Mouse (Mus musculus) ES-E14 (cell line): Measurements from ENCODE around the gene Immt. TPM values are rescaled to one million over a fixed set of nuclear protein-coding genes. Genes with fewer than 3 reads are reported as not detected.

Source experiments
- DNase-seq: peaks from one replicate; pipeline ENCODE4 v3.0.0-alpha.2; 2013; ENCODE audit warnings: low read depth, low spot score
- H3K27ac ChIP-seq: 2 replicates; pipeline ENCODE4 v1.5.1; 2012; ENCODE audit warnings: low read depth, mild to moderate bottlenecking, low read length, moderate library complexity, mixed read lengths; ENCODE audit not compliant: poor library complexity, insufficient read depth, severe bottlenecking
- H3K36me3 ChIP-seq: 2 replicates; pipeline ENCODE4 v1.6.1; 2012; ENCODE audit warnings: mild to moderate bottlenecking, low read length, moderate library complexity, mixed read lengths; ENCODE audit not compliant: control insufficient read depth, poor library complexity, insufficient read depth, severe bottlenecking
- H3K4me1 ChIP-seq, 2 experiments: fragments of 150-350 bp in 1 of 2; sonication (generic) in 1 of 2; 2 replicates each; pipeline ENCODE4 v1.6.1; 2012; ENCODE audit warnings: low read length in 2 of 2, mild to moderate bottlenecking in 1 of 2, mixed read lengths in 1 of 2; ENCODE audit not compliant: control insufficient read depth in 2 of 2, insufficient read depth in 2 of 2, poor library complexity in 1 of 2
- H3K4me3 ChIP-seq, 2 experiments: fragments of 150-350 bp in 1 of 2; sonication (generic) in 1 of 2; 2 replicates each; pipeline ENCODE4 v1.5.1; 2012; ENCODE audit warnings: low read length in 2 of 2, low read depth in 1 of 2, mild to moderate bottlenecking in 1 of 2, mixed read lengths in 1 of 2; ENCODE audit not compliant: insufficient read depth in 1 of 2, poor library complexity in 1 of 2, severe bottlenecking in 1 of 2
- H3K9ac ChIP-seq: 2 replicates; pipeline ENCODE4 v1.6.1; 2012; ENCODE audit warnings: low read depth, mild to moderate bottlenecking, low read length, mixed read lengths; ENCODE audit not compliant: poor library complexity, insufficient read depth, severe bottlenecking
- H3K9me3 ChIP-seq: fragments of 150-350 bp; sonication (generic); 2 replicates; pipeline ENCODE4 v1.6.1; 2012; ENCODE audit warnings: low read depth, mild to moderate bottlenecking, low read length; ENCODE audit not compliant: control insufficient read depth, insufficient read depth
- CHD2 ChIP-seq: IDR thresholded peaks from 2 replicates; pipeline ENCODE4 v1.6.1; 2014; ENCODE audit warnings: mild to moderate bottlenecking, low read depth, low read length, inconsistent platforms
- HCFC1 ChIP-seq: IDR thresholded peaks from 2 replicates; pipeline ENCODE4 v1.6.1; 2012; ENCODE audit warnings: low read length, inconsistent platforms, borderline replicate concordance; ENCODE audit not compliant: insufficient read depth
- MAFK ChIP-seq: IDR thresholded peaks from 2 replicates; pipeline ENCODE4 v1.6.1; 2014; ENCODE audit warnings: mild to moderate bottlenecking, low read depth, low read length, inconsistent platforms; ENCODE audit not compliant: insufficient read depth
- ZC3H11A ChIP-seq: IDR thresholded peaks from 2 replicates; pipeline ENCODE4 v1.6.1; 2012; ENCODE audit warnings: low read depth, mild to moderate bottlenecking, inconsistent platforms, low read length, borderline replicate concordance
- ZNF384 ChIP-seq: IDR thresholded peaks from 2 replicates; pipeline ENCODE4 v1.6.1; 2012; ENCODE audit warnings: low read depth, low read length, inconsistent platforms
- in situ Hi-C, 2 experiments: fragments of 600-800 bp; cut with MboI; formaldehyde crosslinking; loops; one replicate each; pipeline ENCODE4 v1.15.1; 2025; ENCODE audit warnings: low sequenced_read_pairs in 2 of 2, inconsistent platforms in 1 of 2; ENCODE audit not compliant: unreplicated experiment in 2 of 2
- total RNA-seq: library from RNA; depleted of rRNA; stranded (reverse); fragments of 300-350 nt; gene quantifications from 2 replicates; pipeline ENCODE4 v1.2.3, GENCODE M21; 2012

Gene Immt
- total RNA-seq, 1 experiment = 181 TPM

DNA sequence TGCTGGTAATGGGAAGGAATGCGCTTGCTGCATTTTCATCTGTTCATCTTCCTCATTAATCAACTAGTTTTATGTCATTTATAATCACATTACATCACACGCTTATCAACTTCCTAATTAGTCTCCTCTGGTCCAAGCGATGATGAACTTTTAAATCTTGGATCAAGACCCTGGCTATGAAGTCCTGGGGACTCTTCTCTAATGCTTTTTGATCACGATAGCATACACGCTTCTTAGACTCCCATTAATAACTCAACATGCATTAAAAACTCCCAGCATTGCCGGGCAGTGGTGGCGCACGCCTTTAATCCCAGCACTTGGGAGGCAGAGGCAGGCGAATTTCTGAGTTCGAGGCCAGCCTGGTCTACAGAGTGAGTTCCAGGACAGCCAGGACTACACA is 78.3 kb downstream of the Immt start:
- H3K27ac ChIP-seq = no peak overlapping the region
- no peaks in the 10 kb centered on the region for H3K9me3 ChIP-seq
- in situ Hi-C loops = no loop called here
- H3K9ac ChIP-seq = peak overlapping the region; percentile 52; the same call in 1 of the 2 replicates
- no peak for TF ChIP-seq ZNF384
- TF ChIP-seq MAFK = no peak
- no peak for TF ChIP-seq HCFC1
- TF ChIP-seq CHD2 = no peak
- TF ChIP-seq ZC3H11A = no peak
- H3K4me1 ChIP-seq = no peaks in the 10 kb centered on the region; a peak in 1 of 4 replicates
- no peak for DNase-seq
- H3K4me3 ChIP-seq = peak overlapping the region; percentile 91 to 97
- peaks cover 4% of the 10 kb centered on the region for H3K36me3 ChIP-seq

DNA sequence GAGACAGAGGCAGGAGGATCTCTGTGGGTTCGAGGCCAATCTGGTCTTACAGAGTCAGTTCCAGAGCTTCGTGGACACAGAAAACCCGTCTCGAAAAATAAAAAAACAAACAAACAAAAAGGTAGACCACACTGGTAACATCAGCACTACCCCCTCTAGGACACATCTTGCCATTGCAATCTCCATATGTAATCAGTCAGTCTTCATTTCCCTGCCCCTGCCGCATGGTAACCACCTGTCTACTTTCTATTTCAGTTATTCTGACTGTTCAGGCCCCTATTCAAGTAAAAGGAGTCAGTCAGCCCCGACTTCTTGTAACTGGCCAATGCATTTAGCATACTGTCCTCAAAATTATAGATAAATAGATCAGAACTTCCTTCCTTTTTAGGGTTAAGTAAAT is 78.7 kb downstream of the Immt start:
- H3K4me3 ChIP-seq = peak overlapping the region; percentile 91 to 97
- H3K9me3 ChIP-seq = no peaks in the 10 kb centered on the region
- in situ Hi-C loops = no loop called here
- peak overlapping the region; percentile 24; the same call in 1 of the 2 replicates for H3K9ac ChIP-seq
- peaks cover 4% of the 10 kb centered on the region for H3K36me3 ChIP-seq
- no peak for TF ChIP-seq CHD2
- no peak for TF ChIP-seq ZNF384
- TF ChIP-seq MAFK = no peak
- TF ChIP-seq HCFC1 = no peak
- no peak for TF ChIP-seq ZC3H11A
- H3K27ac ChIP-seq = no peak overlapping the region
- H3K4me1 ChIP-seq = no peaks in the 10 kb centered on the region; a peak in 1 of 4 replicates
- DNase-seq = no peak

DNA sequence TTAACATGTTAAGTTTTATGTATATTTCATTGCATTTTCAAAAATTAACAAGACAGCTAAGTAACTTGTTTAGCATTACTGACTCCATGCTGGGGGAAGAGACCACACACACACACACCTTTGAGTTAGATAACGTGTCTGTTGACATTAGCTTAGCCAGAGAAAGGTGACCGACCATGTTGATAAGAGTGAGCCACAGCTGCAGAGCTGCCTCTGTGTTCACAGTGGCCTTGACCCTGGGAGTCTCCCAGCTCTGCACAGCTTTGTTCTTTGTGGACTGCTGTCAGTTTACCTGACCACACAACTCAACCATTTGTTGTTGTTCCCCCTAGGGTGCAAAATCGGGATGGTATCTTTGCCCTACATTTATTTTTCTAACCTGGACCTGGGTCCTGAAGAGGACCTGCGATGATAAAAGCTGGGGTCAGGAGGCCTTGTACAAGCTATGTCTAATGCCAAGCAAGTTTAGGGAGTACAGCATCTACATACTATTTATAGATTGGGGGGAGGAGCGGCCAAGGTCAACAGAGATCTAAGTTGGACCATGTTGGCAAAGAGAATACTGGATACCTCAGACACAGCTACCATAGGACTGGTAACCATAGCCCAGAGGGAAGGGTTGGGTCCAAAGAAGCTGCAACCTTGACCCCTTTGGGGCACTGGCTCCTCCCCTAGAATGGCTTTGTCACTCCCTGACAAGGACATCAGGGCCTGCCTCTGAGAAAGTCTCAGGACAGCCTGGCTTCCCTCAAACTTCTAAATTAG is 80.7 kb downstream of the Immt start:
- Histone ChIP-seq H3K4me3 (no peak overlapping the region), H3K36me3 (peaks cover 2% of the 10 kb centered on the region; the same call in 1 of the 2 replicates), H3K9me3 (no peaks in the 10 kb centered on the region), H3K9ac (no peak overlapping the region; the same call in 1 of the 2 replicates), H3K4me1 (no peaks in the 10 kb centered on the region; a peak in 1 of 4 replicates), H3K27ac (no peak overlapping the region)
- TF ChIP-seq ZNF384 (no peak), MAFK (no peak), HCFC1 (no peak), CHD2 (no peak), ZC3H11A (no peak)
- DNase-seq = no peak
- in situ Hi-C loops = no loop called here

DNA sequence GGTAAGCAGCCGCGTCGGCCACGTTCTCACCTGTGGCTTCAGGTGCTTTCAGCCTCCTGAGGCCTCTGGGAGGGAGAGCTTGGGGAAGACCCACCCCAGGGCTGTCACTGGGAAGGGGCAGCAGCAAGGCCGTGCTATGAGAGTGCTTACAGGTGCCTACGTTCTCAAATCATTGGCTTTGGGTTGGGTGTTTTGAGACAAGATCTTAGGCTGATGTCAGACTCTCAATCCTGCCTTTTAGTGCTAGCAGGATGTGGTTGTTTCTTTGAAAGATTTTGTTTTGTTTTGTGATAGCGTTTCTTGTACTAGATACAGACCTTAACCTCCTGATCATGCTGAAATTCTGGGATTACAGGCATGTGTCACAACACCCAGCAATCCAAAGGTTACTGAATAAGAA is 89.6 kb downstream of the Immt start:
- in situ Hi-C loops = no loop called here
- no peak overlapping the region for H3K9ac ChIP-seq
- no peaks in the 10 kb centered on the region for H3K4me1 ChIP-seq
- no peak for DNase-seq
- TF ChIP-seq CHD2 = no peak
- TF ChIP-seq ZC3H11A = no peak
- no peak for TF ChIP-seq HCFC1
- no peak for TF ChIP-seq MAFK
- no peak for TF ChIP-seq ZNF384
- peaks cover 15% of the 10 kb centered on the region for H3K36me3 ChIP-seq
- no peak overlapping the region for H3K27ac ChIP-seq
- no peaks in the 10 kb centered on the region for H3K9me3 ChIP-seq
- H3K4me3 ChIP-seq = no peak overlapping the region
